Mouse (Mus musculus) thymus, postnatal 4 days (tissue): ENCODE data around the gene Stx8.

Experiments used
- DNase-seq: peaks from one replicate; pipeline ENCODE4 v3.0.0; 2021

The Stx8 gene

GRCm38 (mm10) chr11:68155821-68156220, 189.8 kb downstream of the Stx8 start:
- no peak for DNase-seq

GRCm38 (mm10) chr11:68158166-68158565, 192.2 kb downstream of the Stx8 start:
- DNase-seq: no peak

- DNase-seq: no peak
Measured at GRCm38 (mm10) chr11:68159867-68160266, 193.9 kb downstream of the Stx8 start.

- DNase-seq: no peak
Measured at GRCm38 (mm10) chr11:68164408-68164807, 198.4 kb downstream of the Stx8 start.

- DNase-seq: no peak
Measured at GRCm38 (mm10) chr11:68168427-68168826, 202.4 kb downstream of the Stx8 start.

GRCm38 (mm10) chr11:68171973-68172647, 206.1 kb downstream of the Stx8 start:
- no peak for DNase-seq

- no peak for DNase-seq
Measured at GRCm38 (mm10) chr11:68172648-68173045, 206.7 kb downstream of the Stx8 start.

- DNase-seq: no peak
Measured at GRCm38 (mm10) chr11:68176550-68176949, 210.6 kb downstream of the Stx8 start.

- DNase-seq: no peak
Measured at GRCm38 (mm10) chr11:68177415-68177814, 211.4 kb downstream of the Stx8 start.

GRCm38 (mm10) chr11:68185647-68186046, 219.7 kb downstream of the Stx8 start:
- no peak for DNase-seq

- no peak for DNase-seq
Measured at GRCm38 (mm10) chr11:68187242-68187641, 221.2 kb downstream of the Stx8 start.

- no peak for DNase-seq
Measured at GRCm38 (mm10) chr11:68188695-68189201, 222.8 kb downstream of the Stx8 start.

GRCm38 (mm10) chr11:68190849-68191248, 224.9 kb downstream of the Stx8 start:
- DNase-seq: no peak

GRCm38 (mm10) chr11:68195168-68195567, 229.2 kb downstream of the Stx8 start:
- DNase-seq: no peak

- peak; percentile 71 for DNase-seq
Measured at GRCm38 (mm10) chr11:68195693-68196176, 229.7 kb downstream of the Stx8 start.

GRCm38 (mm10) chr11:68196566-68196965, 230.6 kb downstream of the Stx8 start:
- DNase-seq: no peak

GRCm38 (mm10) chr11:68197471-68197870, 231.5 kb downstream of the Stx8 start:
- DNase-seq: no peak

GRCm38 (mm10) chr11:68198696-68199095, 232.7 kb downstream of the Stx8 start:
- DNase-seq: peak; percentile 55

GRCm38 (mm10) chr11:68199103-68199502, 233.1 kb downstream of the Stx8 start:
- DNase-seq: peak; percentile 82

GRCm38 (mm10) chr11:68199801-68200423, 233.9 kb downstream of the Stx8 start:
- peak; percentile 82 for DNase-seq

GRCm38 (mm10) chr11:68200500-68200899, 234.5 kb downstream of the Stx8 start:
- peak; percentile 60 for DNase-seq

GRCm38 (mm10) chr11:68201063-68201462, 235.1 kb downstream of the Stx8 start:
- DNase-seq: peak; percentile 62

- peak; percentile 54 for DNase-seq
Measured at GRCm38 (mm10) chr11:68201811-68202459, 235.9 kb downstream of the Stx8 start.

- DNase-seq: no peak
Measured at GRCm38 (mm10) chr11:68202561-68202960, 236.6 kb downstream of the Stx8 start.
